Comparison of ENCODE assay signal across 10 mouse cellular contexts in the genomic region with DNA sequence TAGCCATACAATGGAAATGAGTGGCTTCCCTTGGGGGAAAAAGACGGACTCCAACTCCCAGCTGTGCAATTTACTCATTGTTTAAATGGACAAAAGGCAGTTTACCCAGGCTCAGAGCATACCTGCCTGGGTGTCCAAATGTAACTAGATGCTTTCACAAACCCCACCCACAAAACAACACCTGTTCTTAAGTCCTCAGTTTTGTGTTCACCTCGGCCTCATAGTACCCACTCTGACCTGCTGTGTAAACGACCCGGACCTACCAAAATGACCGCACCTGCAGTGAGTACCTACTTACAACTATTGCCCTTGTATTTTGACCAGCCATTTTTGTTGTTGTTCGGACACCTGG. TPM values are rescaled to one million over a fixed set of nuclear protein-coding genes. Genes with fewer than 3 reads are reported as not detected.
DNase-seq lines count a peak whose midpoint lies in the region; ATAC-seq and TF ChIP-seq lines count a peak whose summit lies in the region.
"Had no signal": no experiment of that assay in that cellular context is flagged by ENCODE, and none has a peak within 500 bp of the region (broad histone marks: within the 10 kb centered on the region; RNA-seq: fewer than 3 reads in every experiment).

No protein-coding gene starts in this region.

- no peaks in the 10 kb centered on the region for H3K36me3 ChIP-seq in kidney, adult 2 months (ENCODE audit: control insufficient read depth, insufficient read depth, low read length)
- no peaks in the 10 kb centered on the region for H3K36me3 ChIP-seq in embryonic facial prominence, embryonic 12.5 days
- H3K36me3 ChIP-seq in intestine, embryonic 14.5 days (ENCODE audit: control insufficient read depth, insufficient read depth, low read length) = no peaks in the 10 kb centered on the region; the same call in 1 of the 2 replicates
- H3K36me3 ChIP-seq in midbrain, postnatal 0 days (ENCODE audit: insufficient read depth, low read length) = no peaks in the 10 kb centered on the region

- WGBS in kidney, adult 2 months = 64% methylated on average over 6 of the region's 6 CpGs
- WGBS in embryonic facial prominence, embryonic 12.5 days = 40% methylated on average over 6 of the region's 6 CpGs
- 72% methylated on average over 6 of the region's 6 CpGs for WGBS in intestine, embryonic 14.5 days
- WGBS in midbrain, postnatal 0 days = 63% methylated on average over 6 of the region's 6 CpGs

- H3K9ac ChIP-seq in embryonic facial prominence, embryonic 12.5 days = peak overlapping the region; percentile 63
- peak overlapping the region; percentile 58 for H3K9ac ChIP-seq in intestine, embryonic 14.5 days (ENCODE audit: low read length)
- H3K9ac ChIP-seq in midbrain, postnatal 0 days (replicated peaks; ENCODE audit: low read length, poor library complexity, severe bottlenecking) = 0 out of 2 replicates have a peak overlapping the region, but pooled peaks have one; percentile 34

- peak overlapping the region; percentile 56 for H3K4me3 ChIP-seq in kidney, adult 2 months (ENCODE audit: insufficient read depth, low read depth, low read length)
- H3K4me3 ChIP-seq in embryonic facial prominence, embryonic 12.5 days = peak overlapping the region; percentile 53
- H3K4me3 ChIP-seq in intestine, embryonic 14.5 days (ENCODE audit: low read depth, low read length) = peak overlapping the region; percentile 50
- peak overlapping the region; percentile 43 for H3K4me3 ChIP-seq in midbrain, postnatal 0 days (ENCODE audit: low read depth, low read length)

- no peaks in the 10 kb centered on the region for H3K9me3 ChIP-seq in embryonic facial prominence, embryonic 12.5 days
- peaks cover 6% of the 10 kb centered on the region; the same call in 1 of the 2 replicates for H3K9me3 ChIP-seq in intestine, embryonic 14.5 days (ENCODE audit: control insufficient read depth, low read length)
- no peaks in the 10 kb centered on the region for H3K9me3 ChIP-seq in midbrain, postnatal 0 days (ENCODE audit: low read length)

- H3K27ac ChIP-seq in kidney, adult 2 months (ENCODE audit: insufficient read depth, low read depth, low read length) = peak overlapping the region; percentile 66
- peak overlapping the region; percentile 93 for H3K27ac ChIP-seq in embryonic facial prominence, embryonic 12.5 days
- H3K27ac ChIP-seq in intestine, embryonic 14.5 days (ENCODE audit: low read depth) = peak overlapping the region; percentile 84; the same call in 1 of the 2 replicates
- no peak overlapping the region for H3K27ac ChIP-seq in midbrain, postnatal 0 days (ENCODE audit: low read depth, low read length)

- no peak for TF ChIP-seq CTCF in kidney, adult 2 months (conservative IDR thresholded peaks at IDR 0.05; ENCODE audit: insufficient read depth, insufficient read length, low read depth, low read length)
- TF ChIP-seq CTCF in midbrain, postnatal 0 days (IDR thresholded peaks at IDR 0.05) = no peak

- H3K4me2 ChIP-seq in embryonic facial prominence, embryonic 12.5 days (replicated peaks) = peak overlapping the region; percentile 64
- H3K4me2 ChIP-seq in intestine, embryonic 14.5 days (ENCODE audit: low read length) = peak overlapping the region; percentile 69
- H3K4me2 ChIP-seq in midbrain, postnatal 0 days (ENCODE audit: low read depth, low read length, poor library complexity, severe bottlenecking) = peak overlapping the region; percentile 78

- no peak for TF ChIP-seq POLR2A in kidney, adult 2 months (IDR thresholded peaks at IDR 0.05; ENCODE audit: low read depth, low read length)

- no peak for ATAC-seq in embryonic facial prominence, embryonic 12.5 days (ENCODE audit: insufficient number of reproducible peaks, insufficient read depth, low FRiP score, low TSS enrichment)
- ATAC-seq in intestine, embryonic 14.5 days (replicated peaks; ENCODE audit: low FRiP score, low TSS enrichment, low read depth) = no peak
- ATAC-seq in midbrain, postnatal 0 days (ENCODE audit: low FRiP score) = no peak

- H3K27me3 ChIP-seq in kidney, adult 2 months (replicated peaks; ENCODE audit: control insufficient read depth, insufficient read depth, low read length) = peaks cover 2% of the 10 kb centered on the region; the same call in 1 of the 2 replicates
- H3K27me3 ChIP-seq in embryonic facial prominence, embryonic 12.5 days = no peaks in the 10 kb centered on the region
- H3K27me3 ChIP-seq in intestine, embryonic 14.5 days (replicated peaks; ENCODE audit: control insufficient read depth, insufficient read depth, low read length) = no peaks in the 10 kb centered on the region
- no peaks in the 10 kb centered on the region for H3K27me3 ChIP-seq in midbrain, postnatal 0 days (ENCODE audit: insufficient read depth, low read length)

- DNase-seq in kidney, adult 2 months = no peak
- DNase-seq in kidney, adult 8-10 months = no peak
- no peak for DNase-seq in intestine, embryonic 14.5 days (ENCODE audit: low spot score)
- DNase-seq in midbrain, postnatal 0 days (ENCODE audit: low spot score) = no peak
- DNase-seq in urinary bladder, postnatal 10 days (ENCODE audit: low spot score) = no peak
- DNase-seq in frontal cortex, postnatal 25 days (ENCODE audit: low spot score in 2 of 2) = no peak
- no peak for DNase-seq in spleen, postnatal 36 days (ENCODE audit: low spot score in 2 of 2)
- DNase-seq: gastrocnemius, postnatal 25 days had no signal

- peaks cover 5% of the 10 kb centered on the region; the same call in 1 of the 2 replicates for H3K4me1 ChIP-seq in kidney, adult 2 months (ENCODE audit: control insufficient read depth, insufficient read depth, low read length)
- peaks cover 40% of the 10 kb centered on the region for H3K4me1 ChIP-seq in embryonic facial prominence, embryonic 12.5 days
- H3K4me1 ChIP-seq in intestine, embryonic 14.5 days (replicated peaks; ENCODE audit: control insufficient read depth, insufficient read depth, low read length) = peaks cover 24% of the 10 kb centered on the region
- H3K4me1 ChIP-seq in midbrain, postnatal 0 days (ENCODE audit: insufficient read depth, low read length) = peaks cover 13% of the 10 kb centered on the region; the same call in 1 of the 2 replicates

RNA-seq across cellular contexts. Expression of gene Igf1, which starts 3.0 kb away (rescaled TPM):
- polyA plus RNA-seq in kidney, adult 2 months (2012; rRNA removed) = 28.9 and 29.7 TPM in 2 replicates
- 68.0 and 85.1 TPM in 2 replicates for polyA plus RNA-seq in embryonic facial prominence, embryonic 12.5 days (2016; fragmentation: Nextera tagmentation; extraction: Ambion mirVana)
- polyA plus RNA-seq in intestine, embryonic 14.5 days (2014; fragmentation: Nextera tagmentation; extraction: Ambion mirVana) = 39.3 and 49.9 TPM in 2 replicates
- total RNA-seq in midbrain, postnatal 0 days (2014; rRNA removed) = 11.5 and 15.0 TPM in 2 replicates
- polyA plus RNA-seq in midbrain, postnatal 0 days (2015; fragmentation: Nextera tagmentation; extraction: Ambion mirVana) = 13.1 and 13.3 TPM in 2 replicates
- total RNA-seq: CH12.LX had no signal
